Mouse (Mus musculus) kidney, adult 8-10 months (tissue): ENCODE results near the gene Ptpn12.

Experiments used
- DNase-seq, 2 experiments: peaks; one replicate each; pipeline ENCODE4 v3.0.0; 2022

Gene Ptpn12

GRCm38 (mm10) chr5:21055820-21056531 lies at the start of gene Ptpn12:
Gene Ptpn12, minus strand, starts transcription at chr5:21055911.
- peak; percentile 95 to 97 for DNase-seq

- no peak for DNase-seq
These were observed 35.5 kb upstream of the Ptpn12 start for GRCm38 (mm10) chr5:21091179-21091578.

GRCm38 (mm10) chr5:21057217-21057616 lies 1.5 kb upstream of the Ptpn12 start:
- DNase-seq: no peak

GRCm38 (mm10) chr5:21056595-21056994 lies 884 bp upstream of the Ptpn12 start:
- DNase-seq: no peak

GRCm38 (mm10) chr5:21055071-21055819 lies 466 bp downstream of the Ptpn12 start:
- peak; percentile 27 to 46 for DNase-seq

GRCm38 (mm10) chr5:21054472-21055070 lies 1.1 kb downstream of the Ptpn12 start:
- peak; percentile 76 to 77 for DNase-seq

- DNase-seq: no peak
These were observed 2.0 kb downstream of the Ptpn12 start for GRCm38 (mm10) chr5:21053571-21054307.

- DNase-seq: no peak
These were observed 3.2 kb downstream of the Ptpn12 start for GRCm38 (mm10) chr5:21052521-21052920.

GRCm38 (mm10) chr5:21050770-21051122 lies 5.0 kb downstream of the Ptpn12 start:
- DNase-seq: no peak

- DNase-seq: no peak
These were observed 5.5 kb downstream of the Ptpn12 start for GRCm38 (mm10) chr5:21050061-21050769.

- DNase-seq: no peak
These were observed 6.7 kb downstream of the Ptpn12 start for GRCm38 (mm10) chr5:21049006-21049405.

- no peak for DNase-seq
These were observed 8.6 kb downstream of the Ptpn12 start for GRCm38 (mm10) chr5:21047114-21047513.

- DNase-seq: no peak
These were observed 9.3 kb downstream of the Ptpn12 start for GRCm38 (mm10) chr5:21046150-21047048.

- DNase-seq: no peak
These were observed 10.2 kb downstream of the Ptpn12 start for GRCm38 (mm10) chr5:21045462-21045861.

GRCm38 (mm10) chr5:21038100-21038499 lies 17.6 kb downstream of the Ptpn12 start:
- no peak for DNase-seq

GRCm38 (mm10) chr5:21035689-21036480 lies 19.8 kb downstream of the Ptpn12 start:
- no peak for DNase-seq

- no peak for DNase-seq
These were observed 21.2 kb downstream of the Ptpn12 start for GRCm38 (mm10) chr5:21034388-21034966.

- DNase-seq: peak in 1 of 2 experiments; percentile 24
These were observed 22.2 kb downstream of the Ptpn12 start for GRCm38 (mm10) chr5:21033382-21034056.

- no peak for DNase-seq
These were observed 23.1 kb downstream of the Ptpn12 start for GRCm38 (mm10) chr5:21032626-21033025.

GRCm38 (mm10) chr5:21030226-21030625 lies 25.5 kb downstream of the Ptpn12 start:
- no peak for DNase-seq
